Mouse (Mus musculus) ES-E14 (cell line): ENCODE results near the gene Rarb.

Experiments used
- CHD2 ChIP-seq: IDR thresholded peaks from 2 replicates; pipeline ENCODE4 v1.6.1; 2014; ENCODE audit warnings: mild to moderate bottlenecking, low read depth, low read length, inconsistent platforms
- HCFC1 ChIP-seq: IDR thresholded peaks from 2 replicates; pipeline ENCODE4 v1.6.1; 2012; ENCODE audit warnings: low read length, inconsistent platforms, borderline replicate concordance; ENCODE audit not compliant: insufficient read depth
- MAFK ChIP-seq: IDR thresholded peaks from 2 replicates; pipeline ENCODE4 v1.6.1; 2014; ENCODE audit warnings: mild to moderate bottlenecking, low read depth, low read length, inconsistent platforms; ENCODE audit not compliant: insufficient read depth
- ZC3H11A ChIP-seq: IDR thresholded peaks from 2 replicates; pipeline ENCODE4 v1.6.1; 2012; ENCODE audit warnings: low read depth, mild to moderate bottlenecking, inconsistent platforms, low read length, borderline replicate concordance
- ZNF384 ChIP-seq: IDR thresholded peaks from 2 replicates; pipeline ENCODE4 v1.6.1; 2012; ENCODE audit warnings: low read depth, low read length, inconsistent platforms

DNA sequence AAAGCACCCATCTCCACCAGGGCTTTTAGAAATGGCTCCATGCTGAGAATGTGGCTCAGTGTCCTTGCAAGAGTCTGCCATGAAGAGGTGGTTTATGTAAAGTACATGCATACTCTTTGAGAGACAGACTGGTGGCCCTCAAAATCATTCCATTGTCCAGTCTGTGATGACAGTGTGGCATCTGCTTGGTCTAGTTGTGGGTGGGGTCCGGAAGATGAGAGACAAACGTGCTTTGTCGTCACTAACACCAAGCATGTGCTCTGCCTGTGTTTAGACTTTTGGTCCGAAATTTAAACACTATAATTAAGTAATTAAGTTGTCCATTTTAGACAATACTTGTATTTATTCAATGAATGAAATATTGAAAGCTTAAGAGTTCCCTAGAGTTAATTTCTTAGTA lies 404.8 kb downstream of the Rarb start:
- TF ChIP-seq HCFC1: no peak
- TF ChIP-seq ZC3H11A: no peak
- TF ChIP-seq CHD2: no peak
- no peak for TF ChIP-seq ZNF384
- no peak for TF ChIP-seq MAFK
